Mouse (Mus musculus) lung, postnatal 10 days (tissue): Measurements from ENCODE around the gene Grifin.
A peak's percentile ranks its signal among the peaks of the same experiment; 100 is the strongest.

Experiments used
- DNase-seq: peaks from one replicate; pipeline ENCODE4 v3.0.0; 2021

Gene Grifin

GRCm38 (mm10) chr5:140589082-140589774 is 24.4 kb upstream of the Grifin start:
- DNase-seq: no peak

- DNase-seq: no peak
Measured at GRCm38 (mm10) chr5:140583732-140584368, 19.0 kb upstream of the Grifin start.

GRCm38 (mm10) chr5:140582995-140583731 is 18.3 kb upstream of the Grifin start:
- no peak for DNase-seq

GRCm38 (mm10) chr5:140581569-140581968 is 16.7 kb upstream of the Grifin start:
- DNase-seq: peak; percentile 70

DNA sequence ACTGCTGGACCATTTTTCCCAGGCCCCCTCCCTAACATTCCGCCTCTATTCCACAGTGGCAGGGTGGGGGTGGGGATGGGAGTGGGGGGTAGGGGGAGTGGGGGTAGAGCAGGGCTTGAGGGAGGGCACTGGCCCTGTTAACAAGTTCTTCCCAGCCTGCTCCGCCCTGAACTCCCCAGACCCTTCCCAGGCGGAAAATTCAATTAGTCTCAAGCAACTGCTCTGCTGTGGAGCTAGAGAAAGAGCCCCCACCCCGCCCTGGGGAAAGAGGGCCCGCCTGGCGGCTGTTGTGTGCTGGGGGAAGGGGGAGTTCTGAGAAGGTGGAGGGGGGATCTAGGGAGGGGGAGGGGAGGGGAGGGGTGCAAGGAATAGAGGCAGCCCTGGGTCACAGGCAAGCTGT is 14.9 kb upstream of the Grifin start:
- no peak for DNase-seq

GRCm38 (mm10) chr5:140579221-140579620 is 14.3 kb upstream of the Grifin start:
- DNase-seq: no peak

DNA sequence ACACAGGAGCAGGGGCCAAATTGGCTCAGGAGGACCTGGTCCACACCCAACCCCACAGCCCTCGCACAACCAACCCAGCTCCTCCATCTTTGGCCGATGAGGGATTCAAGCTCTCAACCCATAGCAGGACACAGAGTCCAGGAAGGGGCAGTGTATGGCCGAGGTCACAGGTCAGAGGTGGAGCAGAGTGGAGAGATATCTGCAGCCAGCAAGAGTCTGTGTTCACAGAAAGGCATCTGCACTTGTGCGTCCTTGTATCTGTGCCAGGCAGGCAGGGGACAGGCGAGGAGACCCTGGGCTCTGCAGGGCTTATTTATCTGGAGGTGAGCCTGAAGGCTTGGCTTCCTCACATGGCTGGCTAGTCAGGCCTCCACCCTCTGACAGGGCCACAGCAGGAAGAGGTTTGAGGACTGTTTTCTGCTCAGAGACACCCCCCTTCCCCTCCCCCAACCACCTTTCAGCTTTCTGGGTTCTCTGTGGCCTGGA is 10.6 kb upstream of the Grifin start:
- DNase-seq: no peak

- peak; percentile 64 for DNase-seq
Measured at GRCm38 (mm10) chr5:140572611-140573010, 7.7 kb upstream of the Grifin start.

GRCm38 (mm10) chr5:140571673-140572072 is 6.8 kb upstream of the Grifin start:
- DNase-seq: peak; percentile 84

DNA sequence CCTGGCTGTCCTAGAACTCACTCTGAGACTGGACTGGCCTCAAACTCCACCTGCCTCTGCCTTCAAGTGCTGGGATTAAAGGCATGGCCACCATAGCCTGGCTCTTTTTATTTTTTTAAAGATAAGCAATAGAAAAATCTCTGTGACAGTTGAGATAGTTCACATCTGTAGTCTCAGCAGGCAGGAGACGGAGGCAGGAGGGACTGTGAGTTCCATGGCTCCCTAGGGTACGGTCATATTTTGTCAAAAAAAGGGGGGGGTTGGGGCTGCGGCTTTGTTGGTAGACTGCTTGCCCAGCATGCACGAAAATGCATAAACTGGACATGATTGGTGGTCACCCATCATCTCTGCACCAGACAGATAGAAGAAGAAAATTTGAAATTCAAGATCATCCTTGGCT is 6.3 kb upstream of the Grifin start:
- no peak for DNase-seq

- no peak for DNase-seq
Measured at GRCm38 (mm10) chr5:140570223-140570870, 5.5 kb upstream of the Grifin start.

GRCm38 (mm10) chr5:140569032-140569595 is 4.2 kb upstream of the Grifin start:
- no peak for DNase-seq

DNA sequence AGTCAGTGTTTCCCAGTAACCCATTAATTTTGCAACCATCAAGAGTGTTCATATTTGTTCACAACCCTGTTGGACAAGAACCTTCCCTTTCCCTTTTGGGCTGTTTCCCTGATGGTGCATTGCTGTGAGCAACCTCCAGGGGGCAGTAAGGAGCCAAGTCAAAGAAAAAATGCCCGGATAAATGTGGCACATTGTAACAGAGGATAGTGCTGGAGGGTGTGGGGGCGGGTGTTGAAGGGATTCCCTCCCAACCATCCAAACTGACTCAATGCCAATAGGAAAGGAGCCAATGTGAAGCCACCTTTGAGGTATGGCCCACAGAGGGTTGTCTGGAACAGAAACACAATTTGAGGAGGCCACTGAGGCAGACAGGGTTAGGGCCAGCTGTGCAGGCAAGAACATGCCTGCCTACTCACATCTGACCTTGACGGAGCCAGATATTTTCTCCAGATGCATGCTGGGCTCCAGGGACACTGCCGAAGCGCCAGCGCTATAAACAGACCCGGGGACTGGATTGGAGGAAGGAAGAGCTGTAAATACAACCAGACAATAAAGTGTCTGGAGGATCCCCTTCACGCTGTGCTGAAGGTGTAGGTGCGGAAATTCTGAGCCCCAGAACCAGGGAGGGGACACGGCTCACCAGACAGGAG is 3.6 kb upstream of the Grifin start:
- peak; percentile 83 for DNase-seq

- DNase-seq: no peak
Measured at GRCm38 (mm10) chr5:140567751-140568150, 2.9 kb upstream of the Grifin start.

DNA sequence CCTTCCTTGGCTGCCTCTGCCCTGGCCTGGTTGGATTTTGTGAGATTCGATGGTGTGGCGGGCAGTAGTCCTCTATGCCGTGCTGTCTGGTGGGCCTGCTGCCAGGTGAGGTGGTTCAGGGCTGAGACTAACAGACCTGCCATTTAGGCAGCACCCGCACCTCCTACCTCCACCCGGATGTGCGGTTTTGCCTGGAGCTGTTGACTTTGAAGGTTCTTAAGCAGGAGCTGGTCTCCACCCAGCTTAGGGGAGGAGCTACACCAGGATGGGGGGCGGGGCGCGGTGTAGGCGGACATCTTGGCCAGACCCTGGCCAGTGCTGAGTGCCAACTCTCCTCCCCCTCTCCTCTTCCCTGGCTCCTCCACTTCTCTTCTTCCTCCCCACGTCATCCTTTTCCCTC is 2.5 kb upstream of the Grifin start:
- peak; percentile 89 for DNase-seq

GRCm38 (mm10) chr5:140566271-140566670 is 1.4 kb upstream of the Grifin start:
- no peak for DNase-seq

DNA sequence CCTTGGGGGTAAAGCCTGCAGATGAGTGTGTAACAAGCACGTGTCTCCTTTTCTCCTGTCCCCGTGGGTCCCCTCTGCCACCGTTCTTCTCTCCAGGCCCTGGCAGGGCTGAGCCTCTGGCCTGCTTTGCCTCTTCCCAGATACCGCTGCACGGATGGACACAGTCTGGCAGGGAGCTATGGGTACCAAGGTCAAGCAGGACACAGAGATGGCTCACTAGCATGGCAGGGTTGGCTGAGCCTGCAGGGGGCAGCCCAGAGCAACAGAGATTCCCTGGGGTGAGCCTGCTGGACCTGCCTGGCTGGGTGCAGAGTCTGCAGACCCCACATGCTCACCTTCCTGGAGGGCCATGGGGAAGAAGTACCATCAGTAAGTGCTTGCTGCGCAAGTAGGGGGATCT is 985 bp upstream of the Grifin start:
- peak; percentile 65 for DNase-seq

GRCm38 (mm10) chr5:140565451-140565850 is 580 bp upstream of the Grifin start:
- DNase-seq: peak; percentile 62

DNA sequence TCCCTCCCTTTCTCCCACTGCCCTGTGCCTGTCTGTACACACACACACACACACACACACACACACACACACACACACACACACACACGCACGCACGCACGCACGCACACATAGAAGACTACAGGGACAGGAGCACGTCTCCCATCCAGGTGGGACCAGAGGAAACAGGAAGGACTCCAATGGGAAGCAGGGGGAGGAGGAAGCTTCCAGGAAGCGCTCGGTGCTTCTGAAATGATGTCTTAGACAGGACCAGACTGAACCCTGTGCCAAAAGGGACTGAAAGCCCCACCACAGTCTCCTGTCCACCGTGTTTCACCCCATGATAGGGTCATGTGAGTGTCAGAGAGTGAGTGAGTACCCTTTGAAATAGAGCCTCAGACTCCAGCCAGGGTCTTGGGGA is 2.3 kb downstream of the Grifin start:
- no peak for DNase-seq

GRCm38 (mm10) chr5:140556859-140557258 is 8.0 kb downstream of the Grifin start:
- DNase-seq: no peak

DNA sequence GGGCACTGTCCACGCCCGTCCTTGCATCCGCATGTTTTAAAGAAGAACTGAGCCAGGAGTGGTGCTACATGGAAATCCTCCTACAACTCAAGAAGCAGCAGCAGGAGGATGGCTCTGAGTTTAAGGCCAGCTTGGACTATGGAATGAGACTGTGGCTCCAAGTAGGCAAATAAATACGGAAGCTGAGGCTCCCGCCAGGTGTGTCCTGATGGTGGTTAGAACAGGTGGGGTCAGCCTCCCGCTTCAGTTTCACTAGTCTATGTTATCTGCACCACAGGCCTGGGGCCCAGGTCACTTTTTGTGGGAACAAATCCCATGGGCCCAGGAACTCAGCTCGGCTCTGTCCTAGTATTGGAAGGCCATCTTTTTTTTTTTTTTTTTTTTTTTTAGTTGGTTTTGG is 11.2 kb downstream of the Grifin start:
- no peak for DNase-seq

DNA sequence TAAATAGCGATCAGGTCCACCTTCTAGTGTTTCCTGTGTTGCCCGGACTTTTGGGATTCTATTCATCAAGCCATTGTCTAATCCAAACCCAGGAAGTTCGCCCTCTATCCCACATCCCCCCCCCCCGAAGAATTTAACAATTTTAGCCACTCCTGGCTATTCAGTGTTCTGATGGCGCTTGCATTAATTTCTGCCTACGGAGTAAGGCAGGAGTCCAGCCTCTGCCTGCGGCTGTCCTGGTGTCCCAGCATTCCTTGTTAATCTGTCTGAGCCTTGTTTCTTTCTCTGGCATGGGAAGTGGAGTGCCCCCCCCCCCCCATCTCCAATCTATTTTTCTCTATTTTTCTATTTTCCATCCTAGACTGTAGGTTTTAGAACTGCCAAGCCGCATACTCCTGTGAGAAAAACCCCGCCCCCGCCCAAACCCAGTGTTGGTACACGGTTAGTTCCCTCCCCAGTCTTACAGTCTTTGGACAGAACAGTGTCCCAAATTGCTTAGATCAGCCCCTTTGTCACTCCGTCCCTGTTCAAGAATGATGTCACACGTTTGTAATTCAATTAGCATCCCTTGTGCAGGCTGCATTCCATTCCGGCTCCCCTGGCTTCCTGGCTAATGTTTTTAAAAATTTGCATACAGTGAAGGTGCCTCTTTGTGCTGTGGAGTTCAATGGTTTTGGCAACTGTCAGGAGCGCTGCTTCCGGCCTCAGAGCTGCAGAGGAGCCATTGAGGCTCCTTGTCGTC is 15.4 kb downstream of the Grifin start:
- DNase-seq: no peak
